Mouse (Mus musculus) forebrain, embryonic 15.5 days (tissue): ENCODE results near the gene Olfr1458. TPM values are rescaled to one million over a fixed set of nuclear protein-coding genes. Genes with fewer than 3 reads are reported as not detected.

Source experiments
- ATAC-seq: fragments of 200-750 bp; cut with Nextera tagmentation; replicated peaks from 2 replicates; pipeline ENCODE4 v1.8.0; 2017; ENCODE audit warnings: mild to moderate bottlenecking, moderate TSS enrichment, moderate library complexity
- H3K27ac ChIP-seq: fragments of 300-500 bp; sonication (generic); replicated peaks from 2 replicates; pipeline ENCODE4 v1.5.1; 2015; ENCODE audit warnings: mild to moderate bottlenecking, inconsistent platforms
- H3K27me3 ChIP-seq: fragments of 300-500 bp; sonication (generic); 2 replicates; pipeline ENCODE4 v1.6.1; 2015; ENCODE audit warnings: inconsistent platforms
- H3K36me3 ChIP-seq: fragments of 300-500 bp; sonication (generic); 2 replicates; pipeline ENCODE4 v1.6.1; 2015; ENCODE audit warnings: mild to moderate bottlenecking, inconsistent platforms
- H3K4me1 ChIP-seq: fragments of 300-500 bp; sonication (generic); 2 replicates; pipeline ENCODE4 v1.6.1; 2015; ENCODE audit warnings: inconsistent platforms
- H3K4me2 ChIP-seq: fragments of 300-500 bp; sonication (generic); replicated peaks from 2 replicates; pipeline ENCODE4 v1.6.1; 2015; ENCODE audit warnings: mild to moderate bottlenecking, inconsistent platforms
- H3K4me3 ChIP-seq: fragments of 300-500 bp; sonication (generic); 2 replicates; pipeline ENCODE4 v1.5.1; 2015; ENCODE audit warnings: mild to moderate bottlenecking, inconsistent platforms
- H3K9ac ChIP-seq: fragments of 300-500 bp; sonication (generic); replicated peaks from 2 replicates; pipeline ENCODE4 v1.6.1; 2015; ENCODE audit warnings: mild to moderate bottlenecking, inconsistent platforms
- H3K9me3 ChIP-seq: fragments of 300-500 bp; sonication (generic); 2 replicates; pipeline ENCODE4 v1.6.1; 2016; ENCODE audit warnings: inconsistent platforms
- WGBS: fragments of 180-500 bp; shearing (Covaris S2); methylation state at CpG from one replicate; pipeline ENCODE4 v1.1.7; 2015; ENCODE audit warnings: mixed read lengths; 5-methylcytosine and 5-hydroxymethylcytosine counted together
- polyA plus RNA-seq: library from polyadenylated mRNA; unstranded; fragments of >200 nt; fragmentation: Nextera tagmentation; extraction: Ambion mirVana; gene quantifications from 2 replicates; pipeline ENCODE4 v1.2.1, GENCODE M21; 2015

The Olfr1458 gene
- polyA plus RNA-seq: not detected in 2 replicates

DNA sequence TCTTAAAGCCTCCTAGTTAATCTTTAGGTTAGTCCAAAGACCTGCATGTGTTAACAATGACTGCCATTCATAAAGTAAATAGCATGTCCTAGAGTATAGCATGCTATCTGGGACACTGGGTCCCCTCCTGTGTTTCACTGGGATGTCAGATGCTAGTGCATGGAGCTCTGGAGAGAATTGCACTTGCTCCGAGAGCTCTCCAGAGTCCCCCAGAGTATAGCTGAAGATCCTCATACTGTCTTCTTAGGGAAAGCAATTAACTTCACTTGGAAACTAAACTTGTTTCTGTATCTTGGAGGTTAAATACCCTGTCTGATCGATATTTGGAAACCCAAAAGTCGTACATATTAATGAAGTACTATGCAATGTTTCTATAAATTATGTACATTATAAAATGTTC lies at the start of gene Olfr1458:
TSS of gene Olfr1458 (minus strand) at position 101 of the 400 bp plus-strand sequence.
- 84% methylated on average over 3 of the region's 3 CpGs for WGBS
- H3K4me3 ChIP-seq: no peak within 1 kb of the TSS
- H3K27ac ChIP-seq: no peak within 1 kb of the TSS
- no peaks in the 10 kb centered on the region for H3K4me1 ChIP-seq
- H3K9ac ChIP-seq: no peak within 1 kb of the TSS
- H3K4me2 ChIP-seq: no peak within 1 kb of the TSS
- H3K27me3 ChIP-seq: no peaks in the 10 kb centered on the region
- H3K36me3 ChIP-seq: no peaks in the 10 kb centered on the region
- H3K9me3 ChIP-seq: peaks cover 22% of the 10 kb centered on the region
- no peak for ATAC-seq

GRCm38 (mm10) chr19:13149449-13149848 lies 42.9 kb upstream of the Olfr1458 start, which contains the start of gene Olfr1459:
Gene Olfr1459 (minus strand): TSS chr19:13149549.
- no peaks in the 10 kb centered on the region for H3K36me3 ChIP-seq
- no peak within 1 kb of the TSS for H3K9ac ChIP-seq

GRCm38 (mm10) chr19:13097791-13098190 lies 8.8 kb downstream of the Olfr1458 start, which contains the start of gene Olfr1457:
Gene Olfr1457 (minus strand): TSS chr19:13097891.
- 86% methylated on average over 2 of the region's 2 CpGs for WGBS
- no peak for ATAC-seq
- Histone ChIP-seq H3K4me1 (no peaks in the 10 kb centered on the region), H3K9me3 (peaks cover 19% of the 10 kb centered on the region), H3K4me3 (no peak within 1 kb of the TSS), H3K27me3 (no peaks in the 10 kb centered on the region), H3K9ac (no peak within 1 kb of the TSS), H3K36me3 (no peaks in the 10 kb centered on the region), H3K4me2 (no peak within 1 kb of the TSS), H3K27ac (no peak within 1 kb of the TSS)

More at GRCm38 (mm10) chr19:13149449-13149848, 42.9 kb upstream of the Olfr1458 start, which contains the start of gene Olfr1459:
- Histone ChIP-seq H3K9me3 (peaks cover 15% of the 10 kb centered on the region), H3K4me3 (no peak within 1 kb of the TSS), H3K27ac (no peak within 1 kb of the TSS), H3K4me2 (no peak within 1 kb of the TSS), H3K4me1 (no peaks in the 10 kb centered on the region), H3K27me3 (no peaks in the 10 kb centered on the region)
- ATAC-seq: no peak
- WGBS: 77% methylated on average over 1 of the region's 1 CpGs

- 82% methylated on average over 1 of the region's 1 CpGs for WGBS
These were observed 12.7 kb downstream of the Olfr1458 start for GRCm38 (mm10) chr19:13093908-13094307.

DNA sequence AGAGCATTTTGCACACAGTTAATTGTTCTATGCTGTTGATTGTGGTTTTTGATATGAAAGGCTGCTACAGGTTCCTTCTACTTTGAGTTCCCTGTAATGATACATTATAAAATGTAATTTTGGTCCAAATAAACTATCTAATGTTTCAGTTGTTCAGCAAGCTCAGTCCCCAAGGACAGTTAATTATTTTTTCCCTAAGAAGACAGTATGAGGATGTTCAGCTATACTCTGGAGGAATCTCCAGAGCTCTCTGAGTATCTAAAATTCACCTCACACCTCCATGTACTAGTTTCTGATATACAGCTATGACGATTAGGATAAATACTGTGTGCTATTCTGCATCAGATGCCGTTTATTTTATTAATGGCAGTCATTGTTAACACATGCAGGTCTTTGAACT lies 46.3 kb downstream of the Olfr1458 start, which contains the start of gene Olfr1454:
TSS of gene Olfr1454 (plus strand) at position 301 of the 400 bp plus-strand sequence.
- no peak within 1 kb of the TSS for H3K4me3 ChIP-seq
- peaks cover 16% of the 10 kb centered on the region for H3K9me3 ChIP-seq
- 67% methylated on average over 2 of the region's 2 CpGs for WGBS
- H3K4me2 ChIP-seq: no peak within 1 kb of the TSS
- no peaks in the 10 kb centered on the region for H3K36me3 ChIP-seq
- no peaks in the 10 kb centered on the region for H3K27me3 ChIP-seq
- H3K4me1 ChIP-seq: no peaks in the 10 kb centered on the region
- no peak for ATAC-seq
- no peak within 1 kb of the TSS for H3K27ac ChIP-seq
- H3K9ac ChIP-seq: no peak within 1 kb of the TSS

More at GRCm38 (mm10) chr19:13093908-13094307, 12.7 kb downstream of the Olfr1458 start:
- H3K4me2 ChIP-seq: no peak overlapping the region
- H3K9ac ChIP-seq: no peak overlapping the region
- no peak for ATAC-seq
- H3K27ac ChIP-seq: no peak overlapping the region
- H3K4me1 ChIP-seq: no peaks in the 10 kb centered on the region
- H3K4me3 ChIP-seq: no peak overlapping the region
- peaks cover 11% of the 10 kb centered on the region for H3K9me3 ChIP-seq
- H3K36me3 ChIP-seq: no peaks in the 10 kb centered on the region
- H3K27me3 ChIP-seq: no peaks in the 10 kb centered on the region

Other genes with a start within 250 kb of the Olfr1458 start
- not detected in 2 replicates for gene Olfr1444, start 249.5 kb downstream of the Olfr1458 start, polyA plus RNA-seq
- not detected in 2 replicates for gene Olfr1445, start 222.9 kb downstream of the Olfr1458 start, polyA plus RNA-seq
- not detected in 2 replicates for gene Olfr1446, start 213.3 kb downstream of the Olfr1458 start, polyA plus RNA-seq
- gene Olfr1447, start 203.0 kb downstream of the Olfr1458 start, polyA plus RNA-seq: not detected in 2 replicates
- gene Olfr1448, start 182.4 kb downstream of the Olfr1458 start, polyA plus RNA-seq: not detected in 2 replicates
- gene Olfr1449, start 175.9 kb downstream of the Olfr1458 start, polyA plus RNA-seq: not detected in 2 replicates
- gene Olfr1450, start 156.5 kb downstream of the Olfr1458 start, polyA plus RNA-seq: not detected in 2 replicates
- gene Olfr1451, start 111.8 kb downstream of the Olfr1458 start, polyA plus RNA-seq: not detected in 2 replicates
- not detected in 2 replicates for gene Olfr1453, start 78.4 kb downstream of the Olfr1458 start, polyA plus RNA-seq
- not detected in 2 replicates for gene Olfr1454, start 46.2 kb downstream of the Olfr1458 start, polyA plus RNA-seq
- not detected in 2 replicates for gene Olfr1457, start 8.9 kb downstream of the Olfr1458 start, polyA plus RNA-seq
- not detected in 2 replicates for gene Olfr1459, start 42.8 kb upstream of the Olfr1458 start, polyA plus RNA-seq
- not detected in 2 replicates for gene Olfr1461, start 56.2 kb upstream of the Olfr1458 start, polyA plus RNA-seq
- not detected in 2 replicates for gene Olfr1462, start 79.0 kb upstream of the Olfr1458 start, polyA plus RNA-seq
- not detected in 2 replicates for gene Olfr1463, start 124.6 kb upstream of the Olfr1458 start, polyA plus RNA-seq
- gene Olfr1465, start 208.8 kb upstream of the Olfr1458 start, polyA plus RNA-seq: not detected in 2 replicates
- gene Olfr1466, start 232.1 kb upstream of the Olfr1458 start, polyA plus RNA-seq: not detected in 2 replicates